Mouse (Mus musculus): ENCODE results near the gene Pif1.

The Pif1 gene

DNA sequence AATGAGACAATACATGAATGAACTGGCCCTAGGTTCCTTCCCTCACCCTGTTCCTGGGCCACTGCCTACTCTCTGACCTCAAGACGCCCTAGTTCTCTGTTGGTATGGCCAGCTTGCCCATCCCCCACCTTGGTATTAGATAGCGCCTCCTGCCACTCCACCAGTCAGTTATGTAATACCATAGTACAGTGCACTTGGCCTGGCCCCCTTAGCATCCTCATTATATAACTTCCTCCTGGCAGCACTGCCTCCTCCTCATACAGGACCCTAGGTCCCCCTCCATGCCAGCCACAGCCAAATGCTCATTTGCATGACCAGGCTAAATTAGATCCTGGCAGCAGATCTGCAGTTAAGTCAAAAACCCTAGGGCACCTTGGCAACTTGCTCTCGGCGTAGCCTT, 25.9 kb upstream of the Pif1 start:
- DNase-seq (ENCODE audit: low read depth), result no peak

DNA sequence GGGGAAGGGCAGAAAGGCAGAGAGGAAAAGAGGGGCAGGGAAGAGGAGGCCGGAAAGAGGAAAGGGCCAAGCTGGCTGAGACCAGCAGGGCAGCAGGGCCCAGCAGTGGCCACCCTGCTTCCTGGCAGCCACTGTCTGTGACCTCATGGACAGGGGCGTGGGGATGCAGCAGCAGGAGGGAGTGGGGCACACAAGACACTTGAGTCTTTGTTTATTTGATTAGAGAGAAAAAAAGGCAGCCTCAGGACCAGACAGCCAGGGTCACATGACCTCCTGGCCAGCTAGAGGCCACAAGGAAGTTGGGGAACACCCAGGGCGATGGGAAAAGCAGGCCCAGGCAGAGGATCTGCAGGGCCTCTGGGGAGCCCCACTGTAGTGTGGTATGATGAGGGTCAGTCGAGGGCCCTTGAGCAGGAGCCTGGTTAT, 24.9 kb upstream of the Pif1 start:
- no peak for DNase-seq (ENCODE audit: low read depth)

DNA sequence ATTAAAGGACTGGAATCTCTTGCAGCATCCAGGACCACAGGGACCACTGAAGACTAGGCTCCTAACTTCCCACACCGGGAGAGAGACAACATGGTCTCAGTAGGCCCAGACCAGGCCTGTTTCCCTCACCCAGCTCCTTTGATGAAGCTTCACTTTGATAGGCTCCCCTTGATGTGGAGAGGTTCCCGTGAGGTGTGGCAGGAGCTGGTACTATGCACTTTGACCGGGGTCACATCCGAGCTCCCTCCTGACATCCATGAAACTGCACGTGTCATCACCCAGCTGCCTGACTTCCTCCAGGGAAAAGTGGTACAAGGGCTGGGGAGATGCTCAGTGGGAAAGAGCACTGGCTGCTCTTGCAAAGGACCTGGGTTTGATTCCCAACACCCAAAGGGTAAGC, 23.9 kb upstream of the Pif1 start:
- DNase-seq (ENCODE audit: low read depth), result no peak

DNA sequence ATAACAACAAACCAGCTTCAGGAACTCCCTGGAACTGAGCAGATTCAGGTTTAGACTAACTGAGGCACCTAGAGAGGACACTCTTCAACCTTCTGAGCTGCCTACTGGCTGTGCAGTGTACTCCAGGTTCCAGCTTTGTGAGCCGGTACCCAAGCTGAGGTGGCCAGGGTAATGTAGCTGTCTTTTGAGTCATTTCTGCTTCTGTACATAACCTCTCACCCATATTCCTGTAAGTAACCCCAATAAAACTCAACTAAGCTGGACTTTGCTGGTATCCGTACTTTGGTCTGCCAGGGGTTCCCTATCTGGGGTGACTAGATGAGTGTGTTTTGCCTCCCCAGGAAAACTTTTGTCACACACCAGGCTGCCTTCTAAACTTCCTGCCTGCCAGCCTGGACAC, 22.3 kb upstream of the Pif1 start:
- DNase-seq (ENCODE audit: low read depth), result no peak

DNA sequence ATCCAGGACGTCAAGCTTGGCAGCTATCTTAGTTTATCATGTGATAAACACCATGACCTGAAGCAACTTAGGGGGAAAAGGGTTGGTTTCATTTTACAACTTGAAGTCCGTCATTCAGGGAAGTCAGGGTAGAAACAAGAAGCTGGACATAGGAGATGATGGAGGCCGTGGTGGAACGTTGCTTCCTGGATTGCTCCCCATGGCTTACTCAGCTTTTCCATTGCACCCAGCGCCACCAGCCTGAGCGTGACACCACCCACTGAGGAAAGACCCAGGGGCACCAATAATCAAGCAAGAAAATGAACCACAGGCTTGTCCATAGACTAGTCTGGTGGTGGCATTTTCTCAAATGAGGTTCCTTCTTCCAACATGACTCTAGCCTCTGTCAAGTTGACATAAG, 18.2 kb upstream of the Pif1 start:
- DNase-seq (ENCODE audit: low read depth), result no peak

DNA sequence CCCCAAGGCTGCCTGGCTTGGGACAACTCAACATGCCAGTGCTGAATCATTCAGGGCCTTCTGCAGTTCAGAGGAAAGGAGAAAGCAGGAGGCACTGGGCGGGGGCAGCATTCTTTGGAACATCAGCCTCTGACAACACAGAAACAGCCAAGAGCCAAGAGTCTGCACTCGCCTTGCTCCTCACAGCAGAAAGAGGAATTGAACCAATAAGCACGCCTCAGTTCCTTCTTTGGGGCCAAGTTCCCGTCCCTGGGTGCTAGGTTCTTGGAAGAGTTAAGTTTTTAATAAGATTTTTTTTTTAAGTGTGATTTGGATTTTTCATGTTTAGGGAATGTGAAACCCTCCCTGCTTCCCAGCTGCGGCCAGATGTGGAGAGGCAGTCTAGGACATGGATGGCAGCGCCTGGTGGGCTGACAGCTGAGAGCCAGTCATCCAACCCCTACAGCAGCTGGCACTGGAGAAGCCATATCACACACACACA, 17.4 kb upstream of the Pif1 start:
- DNase-seq (ENCODE audit: low read depth), result no peak

DNA sequence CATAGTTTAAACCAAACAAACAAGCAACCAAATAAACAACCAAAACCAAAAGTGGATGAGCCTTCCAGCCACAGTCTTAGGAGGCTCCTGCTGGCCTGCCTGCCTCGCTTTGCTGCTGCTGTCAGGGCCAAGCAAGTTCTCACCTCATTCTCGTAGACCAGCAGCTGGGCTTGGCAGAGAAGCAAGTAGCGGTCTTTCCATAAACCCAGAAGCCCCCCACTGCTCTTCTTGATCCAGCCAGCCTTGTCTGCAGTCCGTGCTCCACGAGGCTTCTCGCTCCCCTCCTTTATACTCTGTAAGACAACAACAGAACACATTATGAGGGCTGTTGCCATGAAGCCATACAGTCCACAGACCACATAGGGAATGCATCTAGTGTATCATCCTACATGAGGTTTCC, 14.1 kb upstream of the Pif1 start:
- DNase-seq (ENCODE audit: low read depth), result no peak

DNA sequence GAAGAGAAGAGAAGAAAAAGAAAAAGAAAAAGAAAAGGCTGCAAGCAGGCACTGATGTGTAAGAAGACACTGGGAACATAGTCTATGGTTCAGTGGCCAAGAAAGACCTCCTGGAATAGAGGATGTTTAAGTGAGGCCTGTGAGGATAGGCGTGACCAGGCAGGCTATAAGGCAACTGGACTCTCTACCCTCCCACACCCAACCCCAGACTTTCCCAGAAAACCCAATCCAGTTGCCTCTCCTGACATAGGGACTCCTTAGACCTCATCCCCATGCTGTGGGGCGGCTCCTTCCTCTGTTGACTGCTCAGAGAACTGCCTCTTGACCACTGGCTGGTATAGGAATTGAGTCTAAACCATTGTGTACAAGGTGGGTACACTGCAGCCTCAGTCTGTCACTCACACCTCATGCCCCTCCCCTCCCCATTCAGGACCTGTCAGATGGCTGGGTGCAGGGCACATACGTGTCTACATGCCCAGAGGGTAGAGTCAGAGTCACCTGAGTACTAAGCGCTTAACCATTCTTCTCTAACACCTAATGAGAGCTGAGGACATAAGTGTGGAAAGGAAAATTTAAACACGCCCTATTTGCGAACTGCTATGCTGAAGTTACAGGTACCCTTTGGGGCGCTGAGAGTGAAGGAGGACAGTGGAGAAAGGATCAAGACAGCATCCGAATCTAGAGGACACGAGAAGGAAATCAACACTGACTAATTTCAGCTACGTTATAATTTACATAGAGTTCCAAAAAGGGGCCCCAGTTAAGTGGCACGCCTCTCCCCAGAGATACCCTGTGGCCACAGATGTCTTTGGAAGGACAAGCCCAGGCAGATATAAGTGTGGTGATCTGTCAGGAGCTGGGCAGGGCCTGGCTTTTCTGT, 12.2 kb upstream of the Pif1 start:
- no peak for DNase-seq (ENCODE audit: low read depth)

DNA sequence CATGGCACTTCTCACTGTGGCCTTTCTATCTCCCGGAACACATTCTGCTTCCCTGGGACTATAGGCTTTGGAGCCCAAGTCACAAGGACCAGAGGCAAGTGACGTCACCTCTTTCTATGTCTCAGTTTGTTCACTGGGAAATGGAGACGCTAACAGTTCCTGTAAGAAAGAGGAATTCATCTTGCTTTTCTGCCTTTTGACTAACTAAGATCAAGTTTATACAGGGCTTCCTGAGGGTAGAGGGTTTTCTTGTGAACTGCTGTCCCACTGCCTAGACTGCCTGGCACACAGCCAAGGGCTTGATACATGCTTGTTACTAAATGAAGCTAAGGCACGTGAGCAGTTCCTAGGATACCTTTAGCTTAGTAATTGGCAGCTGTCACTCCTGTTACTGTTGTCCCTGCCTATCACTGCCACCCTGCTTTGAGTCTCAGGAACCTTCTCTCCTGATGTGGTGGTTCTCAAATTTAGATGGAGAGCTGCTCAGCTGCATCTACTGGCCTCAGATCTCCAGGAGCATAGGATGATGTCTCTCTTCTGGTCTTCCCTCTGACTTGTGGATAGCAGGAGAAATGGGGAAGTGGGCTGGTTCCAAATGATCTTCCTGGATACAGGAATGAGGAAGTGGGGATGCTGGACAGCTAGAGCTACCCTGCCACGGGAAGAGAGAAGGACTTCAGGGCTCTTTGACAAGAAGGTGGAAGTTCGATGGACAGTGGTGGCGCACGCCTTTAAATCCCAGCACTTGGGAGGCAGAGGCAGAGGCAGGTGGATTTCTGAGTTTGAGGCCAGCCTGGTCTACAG, 11.4 kb upstream of the Pif1 start:
- no peak for DNase-seq (ENCODE audit: low read depth)

DNA sequence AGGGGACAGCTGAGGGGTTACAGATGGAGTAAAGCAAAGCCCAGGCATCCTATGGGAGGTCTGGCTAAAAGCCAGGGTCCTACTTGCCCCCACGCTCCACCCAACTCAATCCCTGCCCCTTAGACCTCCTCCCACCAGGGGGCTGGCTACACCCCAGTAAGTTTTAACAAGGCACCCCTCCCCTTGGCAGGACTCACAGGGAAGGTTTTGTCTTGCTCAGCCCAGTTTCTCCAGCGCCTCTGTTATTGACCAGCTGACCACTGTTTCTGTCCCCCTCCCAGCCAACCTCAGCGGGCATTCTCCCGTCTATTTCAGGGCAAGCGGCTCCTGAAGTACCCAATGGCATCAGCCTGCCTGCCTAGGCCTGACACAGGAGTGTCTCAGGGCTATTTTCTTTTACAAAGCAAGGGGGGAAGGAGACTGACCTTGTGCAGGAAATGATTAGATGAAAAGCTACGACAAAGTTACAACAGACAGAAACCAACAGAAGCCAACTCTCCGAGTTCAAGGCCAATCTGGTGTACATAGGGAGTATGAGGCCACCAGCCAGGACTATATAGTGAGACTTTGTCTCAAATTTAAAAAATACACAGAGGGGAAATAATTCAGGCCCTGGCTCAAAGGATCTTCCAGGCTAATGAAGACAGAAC, 10.0 kb upstream of the Pif1 start:
- peak; percentile 40 for DNase-seq (ENCODE audit: low read depth)

DNA sequence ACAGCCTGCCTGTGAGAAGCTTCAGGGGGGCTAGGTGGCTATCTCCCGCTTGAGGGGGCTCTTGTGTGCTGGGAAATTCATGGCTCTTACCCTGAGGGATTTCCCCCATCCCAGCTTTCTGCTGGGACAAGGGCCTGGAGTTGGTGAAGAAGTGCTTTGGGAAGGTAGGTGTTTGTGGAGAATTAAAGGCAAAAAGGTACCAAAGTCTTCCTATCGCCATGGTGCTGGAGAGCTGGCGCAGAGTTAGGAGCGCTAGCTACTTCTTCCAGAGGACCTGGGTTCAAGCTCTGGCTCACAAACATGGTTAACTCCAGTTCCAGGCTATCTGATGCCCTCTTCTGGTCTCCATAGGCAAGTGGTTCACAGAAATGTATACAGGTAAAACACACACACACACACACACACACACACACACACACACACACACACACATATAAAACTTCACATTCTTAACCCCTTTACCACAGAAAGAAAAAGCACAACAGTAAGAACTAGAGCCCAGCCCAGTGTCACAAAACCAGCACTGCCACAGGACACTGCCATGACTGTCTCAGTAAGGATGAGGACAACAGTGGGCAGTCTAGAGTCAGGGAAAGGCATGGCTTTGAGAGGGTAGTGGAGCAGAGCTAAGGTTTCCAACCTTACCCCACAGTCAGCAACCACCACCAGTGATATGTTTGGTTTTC, 9.3 kb upstream of the Pif1 start:
- DNase-seq (ENCODE audit: low read depth), result no peak

DNA sequence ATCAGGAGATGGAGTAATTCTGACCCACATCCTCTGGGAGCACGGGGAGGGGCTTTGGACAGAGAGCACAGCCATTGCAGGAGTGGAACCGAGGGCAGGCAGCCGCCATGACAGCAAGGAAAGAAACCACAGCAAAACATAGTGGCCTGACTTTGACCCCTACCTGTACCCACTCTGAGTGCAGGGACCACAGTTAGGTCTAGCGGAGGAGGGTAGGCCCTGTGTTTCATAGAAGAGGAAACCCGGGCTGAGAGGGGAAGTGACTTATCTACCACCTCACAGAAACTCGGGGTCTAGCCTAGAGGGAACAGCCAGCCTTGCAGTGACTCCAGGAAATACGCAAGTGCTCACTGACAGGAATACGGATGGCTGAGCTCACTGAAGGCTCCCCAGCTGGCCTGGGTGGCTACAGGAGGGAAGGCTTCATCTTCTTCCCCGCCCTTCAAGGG, 8.1 kb upstream of the Pif1 start:
- DNase-seq (ENCODE audit: low read depth), result no peak

DNA sequence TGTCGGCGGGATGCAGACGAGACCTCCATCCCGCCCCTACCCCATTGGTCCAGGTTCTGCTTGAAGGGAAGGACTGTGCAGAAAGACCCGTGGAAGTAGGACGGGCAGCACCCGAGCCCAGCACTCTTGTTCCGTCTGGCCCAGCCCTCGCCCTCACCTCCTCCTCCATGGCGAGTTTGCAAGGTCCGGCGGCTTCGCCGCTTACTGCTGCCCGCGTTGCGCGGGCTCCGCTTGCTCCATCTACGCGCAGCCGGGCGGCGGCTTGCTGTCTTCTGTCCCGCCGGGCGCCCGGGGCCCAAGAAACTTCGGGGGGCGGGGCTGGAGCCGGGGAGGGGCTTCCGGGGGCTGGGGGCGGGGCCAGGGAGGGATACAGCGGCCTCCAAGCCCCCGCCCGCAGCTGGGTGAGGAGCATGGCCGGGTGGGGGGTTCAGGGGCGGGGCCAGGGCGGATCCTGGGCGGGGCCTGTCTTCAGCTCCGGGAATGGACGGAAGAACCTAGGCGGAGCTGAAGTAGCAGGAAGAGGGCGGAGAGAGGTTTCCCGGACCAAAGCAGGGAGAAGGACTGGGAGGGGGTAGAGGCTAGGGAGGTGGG, 7.1 kb upstream of the Pif1 start, which contains the start of gene Plekho2:
TSS of gene Plekho2 (minus strand) at position 260 of the 591 bp plus-strand sequence.
- peak; percentile 88 for DNase-seq (ENCODE audit: low read depth)

DNA sequence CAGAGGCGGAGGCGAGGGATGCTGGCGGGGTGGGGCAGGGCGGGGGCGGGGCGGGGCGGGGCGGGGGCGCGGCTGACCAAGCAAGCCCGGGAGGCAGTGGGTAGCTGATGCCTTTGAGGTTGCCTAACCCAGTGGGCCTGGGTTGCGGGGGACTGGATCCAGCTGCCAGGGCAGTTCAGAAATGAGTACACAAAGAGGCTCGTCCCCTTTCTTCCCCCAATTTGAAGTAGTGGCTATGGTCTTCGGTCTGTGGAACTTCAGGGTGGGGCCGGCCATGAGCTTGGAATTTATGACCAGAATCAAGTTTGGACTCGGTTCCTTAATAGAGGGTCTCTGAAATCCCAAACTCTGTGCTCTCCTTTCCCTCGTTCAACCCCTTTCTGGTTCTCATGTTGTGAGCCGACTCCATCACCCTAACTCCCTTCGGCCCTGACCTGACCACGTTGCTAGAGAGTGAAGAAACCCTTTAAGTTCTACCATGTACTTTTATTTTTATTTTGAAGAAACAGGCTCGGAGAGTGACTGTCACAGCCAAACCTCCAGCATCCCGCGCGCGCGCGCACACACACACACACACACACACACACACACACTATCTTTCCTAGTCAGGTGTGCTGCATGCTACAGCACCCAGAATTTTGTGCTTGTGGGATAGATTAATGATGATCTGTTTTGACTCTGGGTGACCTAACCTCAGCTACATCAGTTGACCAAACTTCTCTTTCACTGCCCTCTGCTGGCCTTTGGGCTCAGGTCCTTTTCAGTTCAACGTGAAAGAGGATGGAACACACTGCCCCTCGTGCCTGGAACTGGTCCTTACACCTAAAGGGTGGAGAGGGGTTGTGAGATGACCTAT, 6.3 kb upstream of the Pif1 start:
- peak; percentile 87 for DNase-seq (ENCODE audit: low read depth)

DNA sequence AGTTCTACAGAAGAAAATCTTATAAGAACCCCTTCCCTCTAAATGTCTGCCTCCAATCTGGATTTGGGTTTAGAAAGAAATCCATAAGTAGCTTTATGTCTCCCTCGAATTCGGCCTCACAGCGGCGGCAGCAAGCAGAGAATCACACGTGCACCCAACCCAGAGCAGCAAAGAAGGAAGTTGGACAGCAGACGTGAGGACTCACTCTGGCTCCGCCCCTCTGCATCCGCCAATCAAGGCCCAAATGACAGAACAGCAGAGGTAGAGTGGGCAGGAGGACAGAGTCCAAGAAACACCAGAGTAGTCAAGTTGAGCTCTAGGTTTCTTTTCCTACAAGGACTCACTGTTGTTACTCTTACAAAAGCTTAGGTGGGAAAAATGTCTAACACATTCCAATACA, 3.9 kb upstream of the Pif1 start:
- DNase-seq (ENCODE audit: low read depth), result no peak

DNA sequence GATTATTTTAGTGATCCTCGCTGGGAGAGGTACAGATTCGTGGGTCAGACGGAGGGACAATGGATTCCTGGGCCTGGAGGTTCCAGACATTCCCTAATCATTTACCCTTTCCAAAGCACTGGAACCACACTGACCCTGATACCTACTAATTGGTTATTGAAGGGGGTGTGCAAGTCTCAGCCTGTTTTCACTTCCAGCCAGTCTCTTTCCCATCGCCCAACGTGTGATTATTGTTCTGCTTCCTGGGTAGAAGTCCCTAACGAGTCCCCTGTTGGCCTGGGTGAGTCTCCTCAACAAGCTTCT, 261 bp downstream of the Pif1 start:
- DNase-seq (ENCODE audit: low read depth), result no peak

DNA sequence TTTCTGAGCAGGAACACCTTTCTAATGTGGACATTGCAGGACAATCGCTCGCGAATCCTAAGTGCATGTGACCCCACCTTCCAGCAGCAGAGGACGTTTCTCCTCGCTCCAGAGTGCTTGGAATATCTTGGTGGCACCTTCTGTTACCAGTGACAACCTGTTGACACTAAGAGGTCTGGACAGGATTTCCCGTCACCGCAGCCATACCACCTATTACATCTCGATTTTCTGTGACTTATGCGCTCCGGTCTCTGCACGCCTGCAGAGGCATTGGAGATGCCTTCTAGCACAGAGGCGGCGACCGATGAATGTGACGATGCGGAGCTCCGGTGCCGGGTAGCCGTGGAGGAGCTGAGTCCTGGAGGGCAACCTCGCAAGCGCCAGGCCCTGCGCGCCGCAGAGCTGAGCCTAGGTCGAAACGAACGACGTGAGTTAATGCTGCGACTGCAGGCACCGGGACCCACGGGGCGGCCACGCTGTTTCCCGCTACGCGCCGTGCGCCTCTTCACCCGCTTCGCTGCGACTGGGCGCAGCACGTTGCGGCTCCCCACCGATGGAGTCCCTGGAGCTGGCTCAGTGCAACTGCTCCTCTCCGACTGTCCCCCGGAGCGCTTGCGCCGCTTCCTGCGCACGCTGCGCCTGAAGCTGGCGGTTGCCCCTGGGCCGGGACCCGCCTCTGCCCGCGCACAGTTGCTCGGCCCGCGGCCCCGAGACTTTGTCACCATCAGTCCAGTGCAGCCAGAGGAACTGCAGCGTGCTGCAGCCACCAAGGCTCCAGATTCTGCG, 806 bp downstream of the Pif1 start:
- DNase-seq (ENCODE audit: low read depth), result no peak

DNA sequence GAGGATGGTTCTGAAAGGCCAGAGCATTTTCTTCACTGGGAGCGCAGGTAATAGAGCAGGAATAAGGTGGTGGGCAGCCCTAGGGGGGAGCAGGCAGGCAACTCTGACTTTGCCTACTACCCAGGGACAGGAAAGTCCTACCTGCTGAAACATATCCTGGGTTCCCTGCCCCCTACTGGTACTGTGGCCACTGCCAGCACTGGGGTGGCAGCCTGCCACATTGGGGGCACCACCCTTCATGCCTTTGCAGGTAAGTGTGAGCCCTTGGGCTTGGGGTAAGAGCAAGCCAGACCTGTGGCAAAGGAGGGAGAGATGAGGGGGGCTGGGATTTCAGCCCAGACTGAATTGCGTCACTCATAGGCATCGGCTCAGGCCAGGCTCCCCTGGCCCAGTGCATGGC, 2.1 kb downstream of the Pif1 start:
- no peak for DNase-seq (ENCODE audit: low read depth)

DNA sequence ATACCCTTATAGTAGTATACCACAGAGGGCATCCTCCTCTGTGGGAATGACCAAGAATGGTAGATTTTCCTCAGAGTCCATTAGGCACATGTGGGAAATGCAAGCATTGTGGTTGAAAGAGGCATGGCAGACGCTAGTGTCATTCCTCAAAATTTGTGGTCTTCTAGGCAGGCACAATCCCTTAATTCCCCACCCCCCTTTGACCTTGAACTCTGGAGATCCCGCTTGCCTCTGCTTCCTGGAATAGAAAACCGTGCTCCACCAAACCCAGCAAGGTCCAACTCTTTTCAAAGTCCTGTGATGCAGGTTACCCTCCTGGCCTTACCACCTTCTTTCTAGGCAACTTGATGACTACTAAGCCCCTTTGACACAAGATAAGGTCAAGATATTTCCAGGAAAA, 5.8 kb downstream of the Pif1 start:
- DNase-seq (ENCODE audit: low read depth), result no peak

DNA sequence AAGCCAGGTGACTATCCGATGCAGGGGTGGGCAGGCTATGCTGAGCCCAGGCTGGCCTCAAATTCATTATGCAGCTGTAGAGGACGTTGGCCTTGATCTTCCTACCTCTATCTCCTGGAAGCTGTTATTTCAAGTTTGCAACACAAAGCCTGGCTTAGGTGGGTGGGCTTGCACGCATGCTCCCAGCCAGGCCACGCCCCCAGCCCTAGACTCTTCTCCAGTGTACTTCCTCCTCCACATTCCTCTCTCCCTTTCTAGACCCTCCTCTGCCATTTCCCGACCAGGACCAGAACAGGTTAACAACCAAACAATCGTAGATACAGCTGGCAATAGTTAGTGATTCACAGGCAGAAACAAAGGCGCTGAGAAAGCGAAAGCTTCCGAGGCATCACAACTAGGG, 6.6 kb downstream of the Pif1 start:
- DNase-seq (ENCODE audit: low read depth), result no peak

Data from fibroblast of lung, adult 2 months (primary cell).